Mouse (Mus musculus) gastrocnemius, adult 18-20 months (tissue): ENCODE measurements around the gene Spata31d1a. TPM values are rescaled to one million over a fixed set of nuclear protein-coding genes. Genes with fewer than 3 reads are reported as not detected.
"Not testable (repeated sequence)": the region's sequence is repeated elsewhere in the genome, so short reads cannot be mapped to it uniquely, and the experiment has no call there.

ENCODE experiments used
- DNase-seq: peaks from one replicate; pipeline ENCODE4 v3.0.0; 2021; ENCODE audit warnings: low spot score
- long read RNA-seq, 2 experiments: library from polyadenylated mRNA; stranded (forward); transcript quantifications; one replicate each; pipeline ENCODE4 v2.0.0; 2021
- total RNA-seq, 2 experiments: library from RNA; stranded (reverse); gene quantifications; 2 replicates each; pipeline ENCODE4 v1.2.3; 2021

Gene Spata31d1a
- total RNA-seq = not detected
- long read RNA-seq, experiment 1 = 0 reads
- long read RNA-seq, experiment 2 = 0 reads

DNA sequence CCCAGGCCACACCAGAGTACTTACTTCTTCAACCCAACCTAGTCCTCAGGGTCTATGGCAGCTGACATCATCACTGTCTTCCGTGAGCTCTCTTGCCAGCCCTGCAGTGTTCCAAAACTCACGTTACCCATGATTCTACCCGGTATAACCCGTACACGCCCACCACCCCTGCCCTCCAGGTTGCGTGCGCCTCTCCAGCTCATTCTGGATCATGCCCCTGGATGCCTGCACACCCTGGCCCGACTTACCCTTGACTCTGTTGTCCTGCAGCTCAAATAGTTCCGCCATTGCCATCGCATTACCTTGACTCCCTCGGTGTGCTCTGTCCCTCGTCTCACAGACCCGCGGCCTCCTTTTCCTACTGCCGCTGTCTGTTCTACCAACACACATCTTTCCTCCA is at the start of gene Spata31d1a:
TSS of gene Spata31d1a (minus strand) at position 101 of the 400 bp plus-strand sequence.
- DNase-seq = no peak

DNA sequence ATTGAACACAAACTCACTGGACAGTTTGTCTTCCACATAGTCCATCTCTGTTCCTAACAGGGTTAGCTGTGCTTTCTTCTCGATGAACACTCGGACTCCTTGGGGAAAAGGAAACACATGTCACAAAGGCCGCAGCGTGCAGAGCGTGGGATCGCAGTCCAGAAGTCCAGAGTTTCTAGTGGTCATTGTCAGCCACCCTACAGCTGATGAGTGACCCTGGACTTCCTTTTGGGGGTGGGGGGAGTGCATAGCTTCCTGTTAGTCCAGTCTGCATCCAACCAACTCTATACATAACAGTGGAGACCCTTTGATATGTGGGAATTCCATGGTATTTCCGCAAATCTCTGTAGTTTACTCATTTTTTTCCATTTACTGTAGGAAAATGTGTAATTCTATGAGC is 46.8 kb upstream of the Spata31d1a start:
- DNase-seq = no peak

DNA sequence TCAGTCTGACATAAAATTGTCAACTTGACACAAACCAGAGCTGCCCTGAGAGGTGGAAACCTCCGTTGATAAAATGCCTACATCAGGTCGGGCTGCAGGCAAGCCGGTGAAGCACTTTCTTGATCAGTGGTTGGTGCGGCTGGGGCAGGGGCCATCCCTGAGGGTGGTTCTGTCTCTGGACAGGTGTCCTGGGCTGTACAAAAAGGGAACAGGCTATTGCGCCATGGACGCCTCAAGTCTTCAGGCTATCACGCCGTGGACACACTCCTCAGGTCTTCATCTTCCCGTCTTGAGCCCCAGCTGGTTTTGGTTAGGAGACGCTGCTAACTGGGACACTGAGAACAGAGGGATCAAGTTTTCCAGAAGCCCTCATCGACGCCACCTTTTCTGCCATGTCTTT is 40.2 kb upstream of the Spata31d1a start:
- DNase-seq = no peak

DNA sequence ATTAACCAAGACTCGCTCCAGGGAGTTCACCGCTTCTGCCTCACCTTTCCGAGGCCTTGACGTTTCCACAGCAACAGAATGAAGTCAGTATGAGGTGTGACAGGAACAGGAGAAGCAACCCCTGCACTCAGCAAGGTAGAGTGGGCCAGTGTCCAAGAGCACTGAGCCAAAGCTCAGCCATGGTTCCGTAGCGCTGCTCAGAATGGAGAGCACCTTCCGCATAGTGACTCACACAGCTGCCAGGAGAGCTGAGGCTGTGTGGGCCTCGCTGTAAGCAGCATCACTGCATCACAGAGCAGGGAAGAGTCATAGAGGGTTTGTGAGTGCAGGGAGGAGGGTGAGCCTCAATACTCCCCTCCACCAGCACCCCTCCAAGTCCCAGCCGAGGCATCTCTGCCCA is 36.6 kb upstream of the Spata31d1a start, which contains the start of gene 1700014D04Rik:
TSS of gene 1700014D04Rik (minus strand) at position 42 of the 400 bp plus-strand sequence.
- DNase-seq = no peak

DNA sequence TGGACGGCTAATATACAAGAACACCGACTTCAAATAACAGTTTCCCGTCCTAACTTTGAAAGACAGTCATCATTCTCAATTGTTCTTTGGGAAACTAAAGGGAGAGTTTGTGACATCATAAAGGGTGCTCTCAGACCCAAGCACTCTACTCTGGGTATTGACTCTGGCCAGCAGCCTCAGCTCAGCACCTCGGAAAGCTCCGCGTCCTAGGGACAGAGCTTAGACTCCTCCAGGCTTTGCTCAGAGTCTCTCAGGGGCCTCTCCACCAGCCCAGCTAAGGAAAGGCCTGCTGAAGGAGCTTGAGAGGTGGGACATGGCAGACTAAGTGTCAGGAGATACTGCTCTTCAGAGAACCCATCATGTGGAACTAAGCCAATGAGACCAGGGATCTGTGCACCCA is 36.0 kb upstream of the Spata31d1a start:
- no peak for DNase-seq

DNA sequence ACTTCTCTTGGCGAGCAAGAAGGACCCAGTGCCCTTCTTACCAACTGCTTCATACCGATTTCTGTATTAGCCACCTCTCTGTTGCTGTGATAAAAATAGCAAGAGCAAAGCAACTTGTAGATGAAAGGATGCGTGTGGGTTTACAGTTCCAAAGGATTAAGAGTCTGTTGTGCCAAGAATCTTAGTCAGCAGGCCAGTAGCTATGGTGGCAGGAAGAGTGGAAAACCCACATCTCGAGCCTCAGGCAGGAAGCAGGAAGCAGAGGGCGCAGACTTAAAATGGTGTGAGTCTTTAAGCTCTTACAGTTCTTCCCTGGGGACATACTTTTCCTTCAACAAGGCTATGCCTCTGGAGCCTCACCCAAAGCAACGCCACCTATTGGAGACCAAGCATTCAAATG is 35.3 kb upstream of the Spata31d1a start:
- no peak for DNase-seq

DNA sequence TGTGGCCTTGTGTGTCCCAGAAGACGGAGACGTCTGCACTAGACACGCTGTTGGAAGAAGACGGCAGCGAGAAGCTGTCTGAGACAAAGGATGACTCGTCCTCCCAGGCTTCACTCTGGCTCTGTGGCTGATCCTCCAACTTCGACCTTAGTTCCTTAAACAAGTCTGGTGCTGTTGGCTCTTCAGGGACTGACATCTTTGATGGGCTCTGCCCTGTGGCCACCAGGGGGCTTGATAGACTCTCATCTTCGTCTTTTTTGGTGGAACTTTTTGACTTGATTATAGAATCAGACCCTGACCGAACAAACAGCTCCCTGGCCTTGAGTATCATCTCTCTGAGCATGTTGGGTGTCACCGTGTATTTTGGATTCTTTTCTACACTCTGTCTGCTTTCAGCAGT is 31.6 kb upstream of the Spata31d1a start:
- peak; percentile 11 for DNase-seq

DNA sequence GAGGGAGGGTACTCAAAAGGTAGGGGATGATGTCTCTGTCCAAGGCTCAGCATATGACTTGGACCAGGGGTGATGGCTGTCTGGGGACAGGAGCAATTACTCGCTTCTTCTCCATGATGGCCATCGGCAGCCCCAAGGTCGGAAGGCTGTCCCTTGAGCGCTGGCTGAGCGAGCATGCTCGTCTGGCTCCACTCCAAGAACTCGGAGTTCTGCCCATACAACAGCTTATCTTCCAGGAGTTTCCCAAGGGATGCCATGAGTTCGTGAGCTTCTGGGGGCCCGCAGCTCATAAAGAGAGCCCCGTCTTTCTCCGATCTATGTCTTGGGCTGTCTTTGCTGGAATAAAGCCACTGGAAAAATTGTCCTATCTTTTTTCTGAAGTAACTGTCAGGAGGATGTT is 31.0 kb upstream of the Spata31d1a start:
- DNase-seq = peak; percentile 53

DNA sequence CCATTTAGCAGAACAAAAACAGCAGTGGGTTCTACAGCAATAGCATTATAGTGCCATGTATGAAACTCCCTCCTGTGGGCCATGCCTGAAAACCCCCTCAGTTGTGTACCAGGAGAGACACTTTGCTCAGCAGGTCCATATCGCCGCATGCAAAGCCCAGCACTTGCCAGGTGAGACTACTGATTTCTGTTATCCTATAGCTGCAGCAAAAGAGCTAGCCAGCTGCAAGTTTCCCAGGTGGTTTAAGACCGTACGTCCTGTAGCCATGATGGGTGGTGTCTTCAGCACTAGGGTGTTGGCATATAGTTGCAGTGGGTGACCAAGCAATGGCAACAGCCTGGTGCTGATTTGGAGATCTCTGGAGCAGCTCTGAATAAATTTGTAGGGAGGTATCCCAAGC is 29.3 kb upstream of the Spata31d1a start:
- no peak for DNase-seq

DNA sequence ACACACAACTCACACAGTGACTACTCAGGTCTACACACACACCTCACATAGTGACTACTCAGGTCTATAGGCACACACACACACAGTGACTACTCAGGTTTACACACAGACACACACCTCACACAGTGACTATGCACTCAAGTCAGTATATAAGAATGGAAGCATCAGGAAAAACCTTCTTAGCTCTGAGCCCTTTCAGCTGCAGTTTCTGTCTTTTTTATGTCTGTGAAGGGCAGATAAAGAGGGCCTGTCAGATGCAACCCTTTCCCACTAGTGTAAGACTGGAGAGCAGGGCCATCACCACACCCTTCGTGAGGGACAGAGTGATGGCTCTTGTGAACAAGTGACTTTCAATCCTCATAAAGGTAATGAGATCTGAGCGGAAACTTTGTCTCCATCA is 28.3 kb upstream of the Spata31d1a start:
- no peak for DNase-seq

DNA sequence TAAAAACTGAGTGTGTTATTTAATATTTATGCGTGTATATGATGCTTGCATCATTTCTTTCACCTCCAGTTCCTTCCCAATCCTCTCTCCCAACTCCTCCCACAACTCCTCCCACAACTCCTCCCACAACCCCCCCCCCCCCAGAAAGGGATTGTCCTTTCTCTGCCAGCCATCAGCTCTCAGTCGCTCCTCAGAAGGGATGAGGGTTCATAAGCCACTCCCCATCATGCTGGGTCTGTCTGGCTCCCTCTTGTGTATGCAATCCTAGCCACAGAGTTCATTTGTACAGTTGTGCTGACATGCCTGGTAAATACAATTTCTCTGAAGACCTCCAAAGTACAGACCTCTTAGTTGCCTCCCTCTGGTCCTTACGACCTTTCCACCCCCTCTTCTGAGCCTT is 25.1 kb upstream of the Spata31d1a start:
- DNase-seq = no peak

DNA sequence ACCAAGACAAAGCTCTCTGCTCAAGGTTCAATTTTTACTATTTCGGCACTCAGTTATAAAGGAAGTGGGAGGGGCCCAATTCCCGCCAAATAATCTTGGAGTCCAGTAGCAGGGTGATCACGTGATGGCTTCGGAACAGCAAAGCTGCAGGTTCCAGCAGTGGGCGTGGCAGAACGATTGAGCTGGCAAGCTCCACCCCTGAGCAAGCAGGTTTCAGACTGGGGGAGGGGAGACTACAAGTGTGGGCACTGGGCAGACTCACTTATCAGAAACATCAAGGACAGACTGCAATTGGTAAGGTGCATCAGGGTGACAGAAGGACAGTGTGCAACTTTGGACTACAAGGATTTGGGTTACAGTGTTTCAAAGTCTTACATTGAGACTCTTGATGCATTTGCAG is 24.2 kb upstream of the Spata31d1a start:
- not testable (repeated sequence) for DNase-seq

DNA sequence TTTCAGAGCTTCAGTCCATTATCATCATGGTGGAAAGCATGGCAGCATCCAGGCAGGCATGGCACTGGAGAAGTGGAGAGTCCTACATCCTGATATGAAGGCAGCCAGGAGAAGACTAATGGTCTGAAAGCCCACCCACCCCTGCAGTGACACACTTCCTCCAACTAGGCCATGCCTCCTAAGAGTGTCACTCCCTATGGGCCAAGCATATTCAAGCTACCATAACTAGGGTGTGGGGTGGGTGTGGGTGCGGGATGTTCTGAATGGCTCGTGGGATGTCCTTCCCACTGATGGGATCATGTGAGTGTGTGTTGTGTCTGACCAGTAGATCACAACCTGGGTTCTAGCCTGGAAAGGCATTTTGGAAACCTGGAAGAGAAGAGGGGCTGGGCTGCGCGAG is 23.8 kb upstream of the Spata31d1a start:
- no peak for DNase-seq

DNA sequence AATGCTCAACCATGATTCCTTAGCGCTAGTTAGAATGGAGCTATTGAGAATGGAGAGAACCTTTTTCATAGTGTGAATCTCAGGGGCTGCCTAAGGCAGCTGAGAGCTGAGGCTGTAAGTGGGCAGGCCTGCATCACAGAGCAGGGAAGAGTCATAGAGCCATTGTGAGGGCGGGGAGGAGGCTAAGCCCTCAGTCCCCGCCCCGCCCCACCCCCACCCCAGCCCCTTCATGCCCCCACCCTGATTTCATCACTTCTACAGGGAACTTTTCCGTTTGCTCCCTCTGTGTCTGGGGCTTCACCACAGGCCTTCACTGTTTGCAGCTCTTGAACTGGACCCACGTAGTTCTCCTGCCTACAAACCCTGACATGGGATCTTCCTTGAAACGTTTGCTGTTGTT is 21.5 kb upstream of the Spata31d1a start, which contains the start of gene Spata31d1d:
TSS of gene Spata31d1d (minus strand) at position 101 of the 400 bp plus-strand sequence.
- no peak for DNase-seq

DNA sequence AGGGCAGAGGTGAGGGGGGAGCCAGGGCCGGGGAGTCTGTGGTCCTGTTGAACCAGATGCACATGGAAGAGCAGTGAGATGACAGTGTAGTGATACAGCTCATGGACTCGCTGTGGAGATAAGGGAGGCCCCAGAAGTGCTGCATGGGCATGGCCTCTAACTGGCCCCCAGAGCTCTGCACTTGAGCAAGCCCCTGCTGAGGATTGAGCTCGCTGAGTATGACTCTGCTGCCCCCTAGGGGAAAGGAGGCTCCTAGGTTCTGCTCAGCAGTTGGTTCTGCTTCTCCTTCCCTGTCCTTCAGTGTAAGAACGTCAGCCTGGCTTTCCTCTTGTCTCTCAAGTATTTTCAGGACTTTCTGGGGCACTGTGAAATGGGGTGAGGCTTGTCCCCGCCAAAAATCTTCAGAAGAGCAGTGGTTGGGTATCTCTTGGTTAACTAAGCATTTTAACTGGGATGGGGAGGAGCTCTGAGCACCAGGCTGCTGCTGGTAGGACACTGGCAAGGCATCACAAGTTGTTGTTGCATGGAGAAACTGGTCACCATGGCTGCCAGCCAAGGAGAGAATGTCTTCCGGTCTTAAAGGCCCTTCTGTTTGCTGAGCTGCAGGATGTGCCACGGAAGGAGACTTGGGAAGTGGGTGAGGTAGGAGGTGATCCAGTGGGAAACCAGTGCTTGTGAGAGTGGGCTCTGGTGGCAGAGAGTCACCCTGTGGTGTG is 18.4 kb upstream of the Spata31d1a start:
- peak; percentile 80 for DNase-seq

DNA sequence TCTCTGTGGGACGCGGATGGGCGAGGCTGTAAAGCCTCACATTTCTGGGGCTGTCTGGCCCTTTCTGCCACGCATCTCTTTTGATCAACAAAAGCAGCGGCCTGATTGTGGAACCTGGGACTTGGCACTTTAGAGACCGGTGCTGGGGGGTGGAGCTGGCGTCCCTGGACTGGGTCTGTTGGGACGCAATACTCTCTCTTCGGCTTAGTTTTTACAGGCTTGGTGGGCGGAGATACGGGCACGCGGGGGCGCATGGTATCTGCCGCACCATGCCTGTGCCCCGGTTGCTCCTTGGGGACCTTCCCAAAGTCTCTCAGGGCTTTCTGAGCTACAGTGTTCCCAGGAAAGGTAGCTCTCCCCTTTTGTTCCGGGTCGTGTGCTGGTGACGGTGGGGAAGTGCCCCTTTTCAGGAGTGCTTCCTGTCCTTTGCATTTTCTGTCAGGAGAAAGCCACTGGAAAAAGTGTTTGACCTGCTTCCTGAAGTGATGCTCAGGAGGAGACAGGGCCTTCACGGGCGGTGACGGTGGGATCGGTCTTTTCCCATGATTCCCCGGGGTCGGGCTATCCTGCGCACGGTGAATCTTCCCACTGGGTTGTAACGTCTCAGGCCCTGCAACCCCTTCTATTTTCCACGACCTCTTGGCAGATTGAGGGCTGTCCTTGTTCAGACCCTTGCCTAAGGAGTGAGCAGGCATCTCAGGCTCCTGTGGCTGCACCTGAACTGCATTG is 16.2 kb upstream of the Spata31d1a start:
- DNase-seq = no peak

DNA sequence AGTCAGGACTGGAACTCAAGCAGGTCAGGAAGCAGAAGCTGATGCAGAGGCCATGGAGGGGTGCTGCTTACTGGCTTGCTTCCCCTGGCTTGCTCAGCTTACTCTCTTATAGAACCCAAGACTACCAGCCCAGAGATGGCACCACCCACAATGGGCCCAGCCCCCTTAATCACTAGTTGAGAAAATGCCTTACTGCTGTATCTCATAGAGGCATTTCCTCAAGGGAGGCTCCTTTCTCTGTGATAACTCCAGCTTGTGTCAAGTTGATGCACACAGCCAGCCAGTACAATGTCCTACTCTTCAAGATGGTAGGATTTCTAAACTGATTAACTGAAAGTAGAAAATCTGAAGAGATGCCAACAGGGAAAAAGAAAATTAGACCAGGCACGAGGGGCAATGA is 12.0 kb upstream of the Spata31d1a start:
- not testable (repeated sequence) for DNase-seq

DNA sequence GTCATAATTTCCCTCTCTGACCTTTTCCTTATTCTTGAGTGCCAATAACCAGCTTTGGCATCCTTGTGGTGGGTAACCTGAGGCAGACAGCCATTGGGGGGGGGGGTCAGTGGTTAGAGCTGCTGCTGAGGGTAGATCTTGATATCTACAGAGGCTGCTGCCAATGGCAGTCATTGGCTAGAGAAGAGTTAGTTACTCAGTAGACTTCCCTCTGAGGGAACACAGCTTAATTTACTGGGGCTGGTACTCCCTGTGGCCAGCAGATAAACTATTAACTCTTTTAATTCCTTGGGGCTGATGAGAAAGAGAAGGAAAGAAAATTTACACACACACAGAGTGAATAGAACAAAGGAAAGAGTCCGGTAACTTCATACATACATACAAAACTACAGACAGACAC is 9.3 kb upstream of the Spata31d1a start:
- no peak for DNase-seq

DNA sequence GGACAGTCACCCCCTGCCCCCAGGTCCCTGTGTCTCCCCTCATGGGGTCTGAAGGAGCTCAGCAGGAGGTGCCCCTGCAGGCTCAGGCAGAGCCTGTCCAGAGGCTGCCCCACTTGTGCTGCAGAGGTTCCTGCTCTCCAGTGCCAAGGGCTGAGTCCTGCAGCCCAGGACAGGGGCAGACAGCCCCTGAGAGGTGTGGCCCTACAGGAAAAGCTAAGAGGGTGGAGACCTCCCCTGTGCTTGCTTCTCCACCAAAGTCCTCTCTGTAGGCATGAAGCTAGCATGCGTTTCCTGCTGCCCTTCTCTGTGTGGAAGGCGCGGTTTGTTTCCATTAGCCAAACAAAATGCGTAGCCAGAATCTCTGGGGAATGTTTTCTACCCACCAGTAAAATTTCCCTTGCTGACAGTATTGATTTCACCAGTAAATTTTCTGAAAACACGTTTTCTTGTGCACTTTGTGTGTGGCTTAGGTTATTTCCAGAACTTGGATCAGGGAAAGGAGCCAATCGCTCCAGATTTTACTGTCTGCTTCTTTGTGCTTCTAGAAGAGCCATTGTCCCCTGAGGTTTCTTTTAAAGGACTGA is 8.8 kb upstream of the Spata31d1a start:
- DNase-seq = not testable (repeated sequence)

DNA sequence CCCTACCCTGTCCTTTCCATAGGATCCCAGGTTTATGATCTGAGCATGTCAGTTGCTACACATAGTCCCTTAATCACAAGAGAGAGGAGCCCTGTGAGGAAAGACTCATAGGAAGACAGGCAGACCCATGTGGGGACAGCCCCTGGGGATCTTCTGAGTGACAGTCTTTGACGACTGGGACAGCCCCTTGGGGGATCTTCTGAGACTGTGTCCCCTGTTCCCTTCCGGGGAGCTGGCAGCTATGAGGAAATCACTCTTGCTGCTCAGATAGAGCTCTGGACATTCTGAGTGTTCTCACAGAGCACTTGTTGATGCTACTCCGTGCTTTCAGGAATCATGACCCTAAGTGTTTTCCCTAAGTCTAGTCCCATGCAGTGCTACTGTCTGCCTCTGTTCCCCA is 3.6 kb upstream of the Spata31d1a start:
- DNase-seq = no peak

DNA sequence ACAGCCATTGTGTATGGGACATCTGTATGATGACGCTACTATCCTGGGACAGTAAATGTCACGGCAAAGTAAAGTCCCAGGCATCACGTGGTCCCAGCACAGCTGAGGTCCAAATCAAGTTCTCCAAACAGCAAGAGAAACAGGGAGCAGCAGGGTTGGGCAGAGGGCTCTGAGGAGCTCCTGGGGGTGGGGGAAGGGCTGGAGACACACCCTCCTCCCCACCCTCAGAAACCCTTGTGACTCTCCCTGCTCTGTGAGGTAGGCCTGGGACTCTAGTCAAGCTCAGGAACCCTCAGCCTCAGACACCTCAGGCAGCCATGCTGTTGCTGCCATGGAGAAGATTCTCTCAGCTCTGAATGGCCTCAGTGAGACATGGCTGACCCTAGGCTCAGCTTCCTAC is 1.9 kb upstream of the Spata31d1a start, which contains the start of gene Spata31d1b:
TSS of gene Spata31d1b (plus strand) at position 301 of the 400 bp plus-strand sequence.
- DNase-seq = not testable (repeated sequence)

DNA sequence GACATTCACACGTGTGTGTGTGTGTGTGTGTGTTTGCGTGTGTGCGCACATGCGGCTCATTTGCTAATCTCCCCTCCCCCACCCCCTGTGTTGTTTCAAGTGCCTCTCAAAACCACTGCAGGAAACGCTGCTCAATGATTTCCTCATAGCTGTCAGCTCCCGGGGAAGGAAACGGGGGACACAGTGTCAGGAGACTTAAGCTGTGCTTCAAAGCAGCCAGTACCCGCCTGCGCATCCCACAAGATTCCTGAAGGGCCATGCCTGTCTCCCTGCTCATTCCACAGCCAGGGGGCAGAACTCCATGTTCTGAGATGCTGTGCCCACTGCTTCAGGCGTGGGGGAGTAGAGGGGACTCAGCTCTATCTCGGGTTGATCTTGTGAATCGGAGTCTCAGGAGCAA is 5.6 kb downstream of the Spata31d1a start:
- no peak for DNase-seq
